Mouse (Mus musculus) ovary, postnatal 36 days (tissue): ENCODE measurements around the gene Mcidas.
"Not testable (repeated sequence)": the region's sequence is repeated elsewhere in the genome, so short reads cannot be mapped to it uniquely, and the experiment has no call there.

ENCODE experiments used
- DNase-seq: peaks from one replicate; pipeline ENCODE4 v3.0.0; 2022; ENCODE audit warnings: low spot score, mixed read lengths

Gene Mcidas

DNA sequence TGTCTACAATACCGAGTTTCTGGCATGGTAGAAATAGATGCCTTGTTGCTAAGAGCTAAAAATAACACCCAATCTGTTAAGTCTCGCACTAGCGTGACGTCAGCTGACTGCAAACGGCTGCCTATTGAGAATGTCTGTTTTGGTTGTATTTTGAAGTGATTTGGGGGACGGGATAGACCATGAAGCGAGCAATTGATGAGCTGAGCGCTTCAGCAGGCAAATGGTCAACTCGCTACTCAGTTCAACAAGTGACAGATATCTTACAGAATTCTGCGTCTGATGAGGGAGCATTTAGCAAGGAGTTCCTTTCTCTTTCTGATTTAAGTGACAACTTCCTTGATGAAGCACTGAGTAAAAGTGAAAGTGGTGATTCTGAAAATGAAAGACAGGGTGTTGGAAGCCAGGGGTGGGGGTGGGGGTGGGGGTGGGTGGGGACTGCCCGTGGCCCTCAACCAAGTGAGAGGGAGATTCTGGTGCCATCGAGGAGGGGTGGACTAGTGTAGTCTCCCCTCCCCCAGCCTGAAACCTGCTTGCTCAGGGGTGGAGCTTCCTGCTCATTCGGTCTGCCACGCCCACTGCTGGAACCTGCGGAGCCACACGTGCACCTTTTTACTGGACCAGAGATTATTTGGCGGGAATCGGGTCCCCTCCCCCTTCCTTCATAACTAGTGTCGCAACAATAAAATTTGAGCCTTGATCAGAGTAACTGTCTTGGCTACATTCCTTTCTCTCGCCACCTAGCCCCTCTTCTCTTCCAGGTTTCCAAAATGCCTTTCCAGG is 19.7 kb downstream of the Mcidas start:
- not testable (repeated sequence) for DNase-seq

DNA sequence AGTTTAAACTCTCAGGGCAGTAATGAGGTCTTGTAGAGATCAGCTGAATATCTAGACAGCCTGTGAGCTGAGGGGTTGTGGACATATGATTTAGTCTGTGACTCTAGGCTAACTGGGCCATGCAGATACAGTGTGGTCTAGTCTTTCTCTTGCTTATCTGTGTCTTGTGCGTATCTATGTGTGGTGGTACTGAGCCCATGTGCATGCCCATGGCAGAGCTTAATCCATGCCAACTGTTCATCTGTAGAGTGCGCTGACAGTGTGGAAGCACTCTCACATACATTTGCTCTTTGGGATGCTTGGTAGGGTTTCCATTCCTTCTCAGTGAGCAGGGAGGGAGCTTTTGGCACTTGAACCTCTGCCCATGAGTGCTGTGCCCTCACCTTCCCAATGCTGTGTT is 27.9 kb downstream of the Mcidas start:
- DNase-seq, result no peak

DNA sequence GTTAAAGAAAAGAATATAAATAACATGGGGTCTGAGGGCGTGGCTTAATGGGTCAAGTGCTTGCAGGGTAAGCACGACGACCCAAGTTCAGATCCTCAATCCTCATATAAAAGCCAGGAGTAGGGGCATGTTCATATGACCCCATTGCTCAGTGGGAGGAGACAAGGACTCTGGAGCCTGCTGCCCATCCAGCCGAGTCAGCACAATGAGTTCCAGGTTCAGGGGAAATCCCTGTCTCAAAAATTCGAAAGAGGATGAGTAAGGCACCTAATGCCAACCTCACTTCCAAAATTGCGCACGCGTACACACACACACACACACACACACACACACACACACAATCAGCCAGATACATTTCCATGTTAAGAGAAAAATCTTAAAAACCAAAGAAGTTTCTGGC is 28.8 kb downstream of the Mcidas start:
- no peak for DNase-seq

DNA sequence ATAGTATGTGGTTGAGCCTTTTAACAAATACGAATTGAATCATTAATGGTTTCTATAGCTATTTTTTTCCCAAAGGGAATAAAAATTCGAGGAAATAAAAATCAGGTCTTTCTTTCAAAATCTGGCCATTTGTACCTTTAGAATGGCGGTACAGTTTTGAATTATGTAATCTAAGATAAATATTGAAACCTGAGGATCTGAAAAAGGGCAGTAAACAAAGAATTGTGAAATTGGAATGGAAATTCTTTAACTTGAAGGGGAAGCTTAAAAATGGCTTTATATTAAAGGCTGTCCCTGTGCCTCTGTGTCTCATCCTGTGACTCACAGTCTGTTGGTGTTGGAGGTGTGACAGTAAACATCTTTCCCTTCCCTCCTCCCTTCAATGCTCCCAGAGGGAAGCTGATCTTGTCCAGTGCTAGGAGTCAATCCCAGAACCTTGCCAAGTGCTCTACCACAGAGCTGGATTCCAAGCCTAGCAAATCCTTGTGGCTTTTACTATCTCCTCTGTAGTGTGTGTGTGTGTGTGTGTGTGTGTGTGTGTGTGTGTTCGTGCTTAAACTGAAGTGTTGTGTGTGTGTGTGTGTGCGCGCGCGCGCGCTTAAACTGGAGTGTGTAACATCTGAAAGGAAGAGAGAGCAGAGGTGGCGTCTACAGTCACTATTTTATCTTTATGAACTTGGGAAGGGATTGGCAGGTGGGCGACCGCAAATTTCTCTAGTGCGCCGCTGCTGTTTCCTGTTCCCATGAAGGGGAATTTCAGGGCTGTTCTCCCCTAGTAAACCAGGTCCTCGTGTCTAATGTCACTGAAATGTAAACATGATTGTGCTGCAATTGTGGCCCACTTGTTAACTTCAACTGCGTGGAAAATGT is 29.9 kb downstream of the Mcidas start:
- DNase-seq, result no peak

DNA sequence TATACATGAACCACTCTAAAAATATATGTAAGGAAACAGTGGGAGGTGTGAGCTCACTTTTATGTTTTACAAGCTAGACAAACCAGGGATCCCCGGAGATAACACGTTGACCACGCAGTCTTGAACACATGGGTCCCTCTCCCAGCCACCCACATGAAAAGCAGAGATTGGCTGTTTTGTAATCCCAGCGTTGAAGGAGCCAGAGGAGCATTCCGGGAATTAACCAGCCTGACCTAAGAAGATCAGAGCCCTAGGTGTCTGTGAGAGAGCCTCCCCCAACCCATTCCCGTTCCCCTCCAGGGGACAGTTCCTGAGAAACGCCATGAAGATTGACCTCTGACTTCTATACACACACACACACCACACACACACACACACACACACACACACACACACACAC is 37.7 kb downstream of the Mcidas start:
- no peak for DNase-seq

DNA sequence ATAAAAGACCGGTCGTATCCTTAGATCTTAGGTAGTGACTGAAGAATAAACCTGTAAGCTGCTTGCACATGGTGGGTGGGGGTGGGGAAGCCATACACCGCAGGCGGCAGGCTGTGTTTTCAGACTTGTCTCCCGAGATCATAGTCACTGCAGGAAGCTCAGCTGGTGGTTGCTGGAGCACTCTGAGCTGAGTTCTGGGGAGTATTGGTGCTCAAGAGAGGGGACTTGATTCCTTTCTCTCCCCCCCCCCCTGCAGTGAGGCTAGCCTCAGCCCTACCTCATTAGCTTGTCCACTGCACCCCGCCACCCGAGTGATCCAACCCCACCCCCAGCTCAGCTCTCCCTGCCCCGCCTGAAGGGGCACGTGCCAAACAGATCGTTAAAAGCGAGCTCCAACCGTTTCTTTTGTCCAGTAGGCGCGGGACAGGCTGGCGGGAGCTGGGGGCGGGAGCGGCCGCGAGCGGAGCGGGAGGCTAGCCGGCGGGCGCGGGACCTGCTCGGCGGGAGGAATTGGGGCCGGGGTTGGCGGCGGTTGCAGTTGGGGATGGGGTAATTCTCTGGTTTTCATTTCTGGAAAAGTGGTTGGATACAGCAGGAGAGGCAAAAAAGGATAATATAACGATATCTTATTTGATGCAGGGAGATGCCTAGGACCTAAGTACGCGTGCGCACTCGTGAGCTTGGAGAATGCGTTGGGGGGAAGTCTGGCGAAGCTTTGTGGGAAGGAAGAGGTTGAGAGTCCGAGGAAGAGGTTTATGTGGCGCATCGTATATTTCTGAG is 38.3 kb downstream of the Mcidas start:
- DNase-seq, result peak; percentile 18

DNA sequence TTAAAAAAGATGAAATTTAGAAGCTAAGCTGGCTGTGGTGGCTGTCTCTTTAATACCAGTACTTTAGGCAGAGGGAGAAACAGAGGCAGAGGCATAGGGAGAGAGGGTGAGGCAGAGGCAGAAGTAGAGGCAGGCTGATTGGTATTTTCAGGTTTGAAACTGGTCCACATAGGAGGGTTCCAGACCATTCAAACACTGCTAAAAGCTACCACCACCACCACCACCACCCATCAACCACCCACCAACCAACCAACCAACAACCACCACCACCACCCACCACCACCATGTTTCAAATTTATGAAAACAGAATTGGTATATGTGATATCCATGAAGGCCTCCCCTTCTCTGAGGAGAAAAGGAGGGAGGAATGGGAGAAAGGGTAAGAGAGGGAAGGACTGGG is 39.2 kb downstream of the Mcidas start:
- DNase-seq, result no peak

DNA sequence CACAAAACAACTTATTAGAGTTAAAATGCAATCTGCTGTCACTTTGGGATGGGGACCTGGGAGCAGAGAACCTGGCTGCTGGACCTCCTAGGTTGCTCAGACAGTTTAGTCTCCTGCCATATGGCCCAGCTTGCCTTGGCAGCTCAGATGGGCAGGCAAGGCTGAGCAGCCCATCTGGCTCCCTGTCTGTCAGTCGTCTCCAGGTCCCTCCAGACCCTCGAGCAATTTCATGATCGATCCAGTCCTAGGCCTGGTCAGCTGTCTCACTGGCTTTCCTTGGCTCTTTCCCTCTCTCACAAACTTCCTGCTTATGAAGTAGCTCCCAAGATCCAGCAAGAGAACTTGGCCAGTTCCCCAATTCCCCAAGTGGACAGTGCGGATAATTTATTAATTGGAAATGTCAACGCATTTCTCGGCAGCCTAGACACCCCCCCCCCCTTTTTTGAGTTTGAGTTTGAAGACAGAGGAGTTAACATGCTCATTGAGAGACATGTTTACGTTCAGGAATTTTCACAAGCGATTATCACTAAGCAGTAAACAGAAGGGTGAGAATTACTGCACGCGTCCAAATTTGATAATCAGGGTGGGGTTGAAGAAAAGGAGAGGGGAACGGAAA is 40.7 kb downstream of the Mcidas start:
- DNase-seq, result no peak

DNA sequence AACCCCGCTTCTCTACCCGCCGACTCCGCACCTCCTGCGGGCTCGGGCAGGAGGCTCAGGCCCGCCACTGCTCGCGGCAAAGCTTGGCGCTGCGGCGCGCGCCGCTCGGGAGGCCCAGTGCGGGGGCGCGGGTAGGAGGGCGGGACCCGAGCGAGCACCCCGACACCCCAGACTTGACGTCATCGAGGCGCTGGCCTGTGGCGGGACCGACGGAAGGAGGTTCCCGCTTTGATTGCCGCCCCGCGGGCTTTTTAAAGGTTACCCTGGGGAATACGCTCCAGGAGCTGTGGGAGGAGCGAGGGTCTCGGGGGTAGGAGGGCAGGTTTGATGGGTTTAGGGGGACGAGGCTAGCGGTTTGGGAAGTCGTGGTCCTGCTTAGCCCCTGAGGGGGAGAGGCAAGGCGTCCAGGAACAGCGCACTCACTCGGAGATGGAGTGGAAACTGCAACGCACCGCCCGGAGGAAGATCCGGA is 41.3 kb downstream of the Mcidas start, which contains the start of gene Cdc20b:
Cdc20b (plus strand) TSS at position 162 of the 472 bp plus-strand sequence.
- DNase-seq, result peak; percentile 50

DNA sequence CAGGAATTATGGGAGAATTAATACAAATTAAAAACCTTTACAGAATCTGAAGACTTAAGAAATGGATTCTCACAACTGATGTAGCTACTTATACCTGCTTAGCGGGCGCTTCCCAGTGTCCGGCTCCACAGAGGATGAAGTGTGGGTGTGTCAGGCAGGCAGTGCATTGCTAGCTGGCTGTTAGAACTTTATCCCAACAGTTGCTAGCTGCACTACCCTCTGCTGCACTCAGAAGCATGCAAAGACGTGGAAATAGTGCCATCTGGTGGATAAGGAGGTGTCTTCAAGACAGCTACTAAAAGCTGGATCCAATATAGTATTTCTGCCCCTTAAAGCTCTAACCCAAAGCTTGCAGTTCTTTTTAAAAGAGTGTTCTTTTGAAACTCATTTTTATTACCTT is 42.2 kb downstream of the Mcidas start:
- peak; percentile 31 for DNase-seq

DNA sequence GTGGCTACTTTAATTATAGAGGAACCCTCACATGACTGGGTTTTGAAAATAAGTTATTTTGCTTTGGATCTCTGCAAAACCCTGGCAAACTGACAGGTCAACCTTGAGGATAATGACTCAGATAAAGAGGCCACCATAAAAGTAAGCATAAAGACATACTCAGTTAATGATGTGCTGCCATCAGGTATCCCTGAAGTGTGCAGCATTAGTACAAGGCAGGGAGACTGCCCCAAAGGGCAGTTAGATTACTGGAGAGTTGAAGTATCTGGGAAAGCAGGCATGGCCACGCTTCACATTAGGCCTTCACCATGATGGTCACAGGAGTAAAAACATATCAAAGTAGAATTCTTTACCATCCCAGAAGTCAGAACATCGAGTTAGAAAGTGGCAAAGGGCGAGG is 51.2 kb downstream of the Mcidas start:
- no peak for DNase-seq

DNA sequence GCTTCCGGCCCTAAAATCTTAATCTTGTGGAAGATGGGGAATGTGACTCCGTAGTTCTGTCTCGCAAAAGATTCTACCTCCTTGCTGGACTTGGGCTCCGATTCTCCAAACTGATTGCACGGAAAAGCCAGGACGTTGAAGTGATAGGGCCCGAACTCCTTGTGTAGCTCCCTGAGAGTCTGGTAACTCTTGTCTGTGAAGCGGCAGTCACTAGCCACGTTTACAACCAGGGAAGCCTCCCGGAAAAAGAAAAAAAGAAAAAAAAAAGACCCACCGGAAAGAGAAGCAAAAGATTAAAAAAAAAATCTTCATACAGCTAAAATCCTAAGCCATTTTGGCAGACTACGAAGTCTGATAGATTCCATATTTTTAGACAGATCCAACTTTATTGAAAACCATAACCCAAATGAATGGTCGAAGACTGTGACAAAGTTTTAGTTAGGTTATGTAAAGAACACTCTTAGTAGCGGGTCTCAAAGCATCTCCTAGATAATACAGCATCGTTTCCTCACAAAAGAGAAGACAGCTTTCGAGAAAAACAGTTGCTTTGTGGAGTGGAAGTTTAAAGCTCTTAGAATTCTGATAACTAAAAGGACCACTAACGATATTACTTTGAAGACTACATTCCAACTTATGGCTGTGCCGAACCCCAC is 51.9 kb downstream of the Mcidas start:
- DNase-seq, result no peak

DNA sequence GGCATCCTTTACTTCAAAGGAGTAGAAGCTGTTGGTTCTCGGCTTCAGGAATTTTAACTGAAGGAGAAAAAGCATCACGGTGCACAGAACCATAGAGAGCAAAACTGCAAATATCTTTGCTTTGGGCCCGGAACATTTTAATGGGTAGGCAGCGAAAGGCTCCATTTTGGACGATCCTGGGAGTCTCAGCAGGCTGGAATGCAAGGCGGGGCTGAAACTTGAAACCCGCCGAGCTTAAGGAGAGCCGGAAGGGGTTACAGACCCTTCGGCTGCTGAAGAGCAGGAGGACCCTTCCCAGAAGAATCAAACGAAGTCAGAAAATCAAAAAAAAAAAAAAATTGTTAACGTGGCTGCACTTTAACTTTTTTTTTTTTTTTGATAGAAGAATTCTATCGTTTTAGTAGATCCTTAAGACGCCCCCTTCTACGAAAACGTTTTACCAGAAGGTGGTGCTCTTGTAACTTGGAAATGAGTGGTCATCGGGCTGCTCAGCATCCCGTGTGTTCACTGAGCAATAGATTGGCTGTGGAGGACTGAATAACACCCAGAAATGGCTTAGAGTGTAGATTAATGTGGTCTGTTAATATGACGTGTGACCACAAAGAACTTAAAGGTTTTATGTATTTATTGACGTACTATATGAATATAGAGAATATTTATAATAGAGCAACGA is 52.7 kb downstream of the Mcidas start, which contains the start of gene Gpx8:
Gpx8 (minus strand) TSS at position 200 of the 673 bp plus-strand sequence.
- peak; percentile 58 for DNase-seq

DNA sequence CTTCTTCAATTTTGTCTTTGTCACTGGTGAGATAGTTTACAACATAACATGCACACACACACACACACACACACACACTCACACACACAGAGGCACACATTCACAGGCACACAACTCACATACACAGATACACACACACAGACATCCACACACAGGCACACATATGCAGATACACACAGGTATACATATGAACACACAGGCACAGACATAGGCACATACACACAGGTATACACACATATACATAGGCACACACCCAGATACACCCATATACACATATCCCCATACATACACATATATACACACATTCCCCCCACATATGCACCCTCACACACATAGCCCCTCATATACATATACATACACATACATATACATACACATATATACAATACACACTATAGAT is 53.4 kb downstream of the Mcidas start:
- no peak for DNase-seq

DNA sequence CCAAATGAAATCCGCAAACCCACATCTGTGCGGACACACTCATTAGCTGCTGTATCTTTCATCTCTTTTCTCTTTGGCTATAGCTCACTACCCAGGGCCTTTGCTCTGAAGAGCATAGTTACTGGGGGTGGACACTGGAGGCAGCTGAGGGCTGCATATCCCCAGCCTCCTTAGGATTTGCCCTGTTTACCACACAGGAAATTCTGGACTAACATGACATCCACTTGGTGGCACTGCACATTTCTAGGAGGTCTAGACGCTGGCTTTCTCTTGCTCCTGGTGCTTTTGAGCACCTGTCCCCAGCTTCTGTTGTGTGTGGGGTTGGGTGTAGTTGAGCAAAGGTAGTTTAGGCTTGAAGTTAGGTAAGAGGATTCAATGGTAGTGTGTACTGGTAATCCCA is 54.0 kb downstream of the Mcidas start:
- no peak for DNase-seq
